Comparison of ENCODE assay signal across 12 mouse cellular contexts in the genomic region with DNA sequence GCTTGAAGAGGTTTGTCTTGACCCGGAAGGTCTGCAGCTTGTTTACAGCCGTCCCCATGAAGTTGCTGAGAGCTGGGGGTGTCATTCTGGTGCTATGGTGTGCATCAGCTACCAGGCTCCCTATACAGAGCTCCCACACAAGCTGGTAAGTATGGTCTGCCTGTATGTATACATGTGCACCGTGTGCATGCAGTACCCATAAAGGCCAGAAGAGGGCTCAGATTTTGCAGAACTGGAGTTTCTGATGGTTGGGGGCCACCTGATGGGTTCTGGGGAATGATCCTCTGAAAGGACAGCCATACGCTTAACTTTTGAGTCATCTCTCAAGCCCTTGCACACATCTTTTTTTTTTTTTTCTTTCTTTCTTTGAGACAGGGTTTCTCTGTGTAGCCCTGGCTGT. TPM values are rescaled to one million over a fixed set of nuclear protein-coding genes. Genes with fewer than 3 reads are reported as not detected.
DNase-seq lines count a peak whose midpoint lies in the region; ATAC-seq lines count a peak whose summit lies in the region.
"Had no signal": no experiment of that assay in that cellular context is flagged by ENCODE, and none has a peak within 500 bp of the region (broad histone marks: within the 10 kb centered on the region; RNA-seq: fewer than 3 reads in every experiment).

No protein-coding gene starts in this region.

- H3K4me2 ChIP-seq in limb, embryonic 11.5 days (ENCODE audit: low read depth, severe bottlenecking), result no peak overlapping the region
- H3K4me2 ChIP-seq: embryonic facial prominence, embryonic 15.5 days; heart, embryonic 11.5 days; neural tube, embryonic 12.5 days had no signal

- peaks cover 2% of the 10 kb centered on the region; the same call in 1 of the 2 replicates for H3K9me3 ChIP-seq in limb, embryonic 11.5 days (ENCODE audit: control insufficient read depth, low read length)
- no peaks in the 10 kb centered on the region for H3K9me3 ChIP-seq in limb, embryonic 10.5 days (replicated peaks)
- H3K9me3 ChIP-seq: embryonic facial prominence, embryonic 15.5 days; neural tube, embryonic 12.5 days had no signal

- H3K4me1 ChIP-seq in limb, embryonic 11.5 days (ENCODE audit: control insufficient read depth, insufficient read depth, low read length), result peaks cover 2% of the 10 kb centered on the region; the same call in 1 of the 2 replicates
- peaks cover 17% of the 10 kb centered on the region for H3K4me1 ChIP-seq in limb, embryonic 10.5 days

- peaks cover 3% of the 10 kb centered on the region; the same call in 1 of the 2 replicates for H3K36me3 ChIP-seq in limb, embryonic 11.5 days (ENCODE audit: control insufficient read depth, insufficient read depth, low read length)
- peaks cover 29% of the 10 kb centered on the region for H3K36me3 ChIP-seq in limb, embryonic 10.5 days

- H3K4me3 ChIP-seq in limb, embryonic 11.5 days (ENCODE audit: low read depth, low read length), result no peak overlapping the region
- H3K4me3 ChIP-seq in limb, embryonic 10.5 days, result no peak overlapping the region
- H3K4me3 ChIP-seq: embryonic facial prominence, embryonic 15.5 days; neural tube, embryonic 12.5 days had no signal

- H3K9ac ChIP-seq in limb, embryonic 11.5 days (ENCODE audit: low read length), result no peak overlapping the region
- H3K9ac ChIP-seq: embryonic facial prominence, embryonic 15.5 days; neural tube, embryonic 12.5 days had no signal

- 93% methylated on average over 4 of the region's 4 CpGs for WGBS in limb, embryonic 11.5 days
- 89% methylated on average over 4 of the region's 4 CpGs for WGBS in limb, embryonic 10.5 days

- no peak for ATAC-seq in limb, embryonic 11.5 days (ENCODE audit: insufficient number of reproducible peaks, low FRiP score, low TSS enrichment, low read depth)
- no peak for ATAC-seq in inflammation-experienced regulatory T-cells, adult 6 months

- H3K27ac ChIP-seq in limb, embryonic 11.5 days (replicated peaks; ENCODE audit: low read depth, low read length), result no peak overlapping the region
- H3K27ac ChIP-seq in limb, embryonic 10.5 days, result no peak overlapping the region
- H3K27ac ChIP-seq: embryonic facial prominence, embryonic 15.5 days; neural tube, embryonic 12.5 days had no signal

- DNase-seq in embryo, embryonic 9.5 days (ENCODE audit: extremely low spot score), result peak; percentile 7
- no peak for DNase-seq in embryo, embryonic 10 days (ENCODE audit: low spot score)
- peak; percentile 50 for DNase-seq in limb, embryonic 11.5 days (ENCODE audit: low spot score)
- DNase-seq in limb, embryonic 10.5 days (ENCODE audit: low spot score), result no peak
- peak; percentile 28 for DNase-seq in CD4-positive helper T cell, adult 2 months (ENCODE audit: low read depth, low spot score)
- peak; percentile 65 for DNase-seq in induced T-regulatory cell, adult 2 months (ENCODE audit: low read depth)
- DNase-seq in ovary, postnatal 10 days (ENCODE audit: low spot score), result no peak

- no peaks in the 10 kb centered on the region for H3K27me3 ChIP-seq in limb, embryonic 11.5 days (ENCODE audit: control insufficient read depth, insufficient read depth, low read length)
- no peaks in the 10 kb centered on the region for H3K27me3 ChIP-seq in limb, embryonic 10.5 days (ENCODE audit: low read depth, poor library complexity, severe bottlenecking)
- H3K27me3 ChIP-seq: embryonic facial prominence, embryonic 15.5 days; neural tube, embryonic 12.5 days had no signal

RNA-seq across cellular contexts. Expression of a gene that starts 2.4 kb away (rescaled TPM):
- polyA plus RNA-seq in limb, embryonic 11.5 days (2014; fragmentation: Nextera tagmentation; extraction: Ambion mirVana), result 1.6 and 3.1 TPM in 2 replicates
- 1.2 and 1.5 TPM in 2 replicates for polyA plus RNA-seq in limb, embryonic 10.5 days (2016; fragmentation: Nextera tagmentation; extraction: Ambion mirVana)
- polyA plus RNA-seq in inflammation-experienced regulatory T-cells, adult 6 months (2017; shearing (Covaris generic)), result 1 to 10 TPM; 1.4 to 1.8 (median 1.7) TPM

RNA-seq across cellular contexts. Expression of a gene that starts 2.5 kb away (rescaled TPM):
- 178 and 188 TPM in 2 replicates for polyA plus RNA-seq in limb, embryonic 11.5 days (2014; fragmentation: Nextera tagmentation; extraction: Ambion mirVana)
- 191 TPM in 2 replicates for polyA plus RNA-seq in limb, embryonic 10.5 days (2016; fragmentation: Nextera tagmentation; extraction: Ambion mirVana)
- polyA plus RNA-seq in inflammation-experienced regulatory T-cells, adult 6 months (2017; shearing (Covaris generic)), result 100 to 1,000 TPM in 2 of 3 experiments, 10 to 100 TPM in 1; 97.9 to 172 (median 128) TPM

RNA-seq across cellular contexts. Expression of a gene that starts 47.4 kb away (rescaled TPM):
- polyA plus RNA-seq in limb, embryonic 11.5 days (2014; fragmentation: Nextera tagmentation; extraction: Ambion mirVana), result not detected in 2 replicates
- not detected in 2 replicates for polyA plus RNA-seq in limb, embryonic 10.5 days (2016; fragmentation: Nextera tagmentation; extraction: Ambion mirVana)
- not detected for polyA plus RNA-seq in inflammation-experienced regulatory T-cells, adult 6 months (2017; shearing (Covaris generic))
- polyA plus RNA-seq: embryonic facial prominence, embryonic 15.5 days; heart, embryonic 11.5 days; liver, embryonic 16.5 days; neural tube, embryonic 12.5 days had no signal

RNA-seq across cellular contexts. Expression of a gene that starts 49.1 kb away (rescaled TPM):
- 20.5 and 23.6 TPM in 2 replicates for polyA plus RNA-seq in limb, embryonic 11.5 days (2014; fragmentation: Nextera tagmentation; extraction: Ambion mirVana)
- 28.7 and 34.3 TPM in 2 replicates for polyA plus RNA-seq in limb, embryonic 10.5 days (2016; fragmentation: Nextera tagmentation; extraction: Ambion mirVana)
- 10 to 100 TPM; 30.4 to 48.2 (median 47.9) TPM for polyA plus RNA-seq in inflammation-experienced regulatory T-cells, adult 6 months (2017; shearing (Covaris generic))

RNA-seq across cellular contexts. Expression of a gene that starts 59.6 kb away (rescaled TPM):
- 3.7 and 3.9 TPM in 2 replicates for polyA plus RNA-seq in limb, embryonic 11.5 days (2014; fragmentation: Nextera tagmentation; extraction: Ambion mirVana)
- polyA plus RNA-seq in limb, embryonic 10.5 days (2016; fragmentation: Nextera tagmentation; extraction: Ambion mirVana), result 5.6 and 5.9 TPM in 2 replicates
- under 1 TPM in 1 of 3 experiments, not detected in 2; 0.13 TPM for polyA plus RNA-seq in inflammation-experienced regulatory T-cells, adult 6 months (2017; shearing (Covaris generic))

Comparison
In these comparisons a context has a peak if more than half of its experiments do, and no peak if none do; other contexts are left out.
1. DNase-seq: peak in embryo, embryonic 9.5 days (single experiment), limb, embryonic 11.5 days (single experiment), CD4-positive helper T cell, adult 2 months (single experiment) and induced T-regulatory cell, adult 2 months (single experiment); none in embryo, embryonic 10 days (single experiment), limb, embryonic 10.5 days (single experiment) and ovary, postnatal 10 days (single experiment).